Mouse (Mus musculus): Measurements from ENCODE around the gene Tnpo1.

DNA sequence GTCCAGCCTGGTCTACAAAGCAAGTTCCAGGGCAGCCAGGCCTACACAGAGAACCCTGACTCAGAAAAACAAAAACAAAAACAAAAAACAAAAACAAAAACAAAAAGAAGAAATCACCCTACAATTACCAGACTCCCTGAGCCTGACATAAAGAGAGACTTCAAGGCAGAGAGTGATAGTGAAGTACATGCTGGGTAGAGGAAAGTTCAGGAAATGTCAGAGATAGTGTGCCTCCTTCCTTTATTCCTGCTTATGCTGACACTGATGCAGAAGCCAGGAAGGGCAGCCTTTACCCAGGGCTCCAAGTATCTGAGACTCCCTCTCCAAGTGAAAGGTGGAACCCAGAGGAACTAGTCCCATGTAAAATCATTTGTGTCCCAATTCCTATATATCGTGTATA, 121.7 kb downstream of the Tnpo1 start:
- no peak for TF ChIP-seq POLR2A (IDR thresholded peaks at IDR 0.05; ENCODE audit: low read depth, low read length)
- TF ChIP-seq CTCF (IDR thresholded peaks at IDR 0.05; ENCODE audit: borderline replicate concordance, insufficient read depth, low read length), result no peak
